Mouse (Mus musculus) frontal cortex, postnatal 10 days (tissue): ENCODE measurements at regions not wholly inside any gene's neighbourhood (a gene's known extent, or its start where the extent isn't known, plus 50 kb on each side); places are given as distances from the start of the nearest gene placed in this dataset.
"Not testable (repeated sequence)": the region's sequence is repeated elsewhere in the genome, so short reads cannot be mapped to it uniquely, and the experiment has no call there.

Source experiments
- DNase-seq, 2 experiments: peaks; one replicate each; pipeline ENCODE4 v3.0.0; 2022; ENCODE audit warnings: low spot score in 2 of 2, mixed read lengths in 1 of 2

DNA sequence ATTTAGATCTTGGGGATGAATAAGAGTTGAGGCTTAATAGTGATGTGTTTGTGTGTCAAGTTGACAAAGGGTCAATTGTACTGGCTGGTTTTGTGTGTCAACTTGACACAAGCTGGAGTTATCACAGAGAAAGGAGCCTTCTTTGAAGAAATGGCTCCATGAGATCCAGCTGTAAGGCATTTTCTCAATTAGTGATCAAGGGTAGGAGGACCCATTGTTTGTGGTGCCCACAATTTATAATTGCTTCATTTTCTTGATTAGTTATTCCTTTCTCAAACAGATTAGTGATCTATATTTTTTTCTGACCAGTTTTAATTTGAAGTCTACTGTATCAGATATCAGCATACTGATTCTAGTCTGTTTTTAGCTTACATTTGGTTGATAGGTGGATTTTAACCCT is 313.5 kb upstream of the Nectin3 start:
- DNase-seq: not testable (repeated sequence)

DNA sequence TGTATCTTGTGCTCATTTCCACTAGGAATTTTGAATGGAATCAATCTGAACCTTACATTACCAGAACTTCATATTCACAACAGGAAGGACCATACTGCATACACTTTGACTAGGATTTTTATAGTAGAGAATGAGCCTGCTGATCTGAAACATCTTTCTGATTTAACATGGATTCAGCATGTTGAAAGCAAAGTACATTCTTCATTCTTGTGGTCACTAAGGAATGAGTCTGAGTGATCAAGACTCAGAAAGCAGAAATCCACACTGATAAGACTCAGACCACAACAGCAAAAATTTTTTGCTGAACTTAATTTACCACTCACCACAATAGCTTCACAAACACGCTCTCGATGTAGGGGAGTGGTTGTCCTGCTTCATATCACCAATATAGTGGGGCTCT is 309.2 kb upstream of the Nectin3 start:
- DNase-seq: no peak

DNA sequence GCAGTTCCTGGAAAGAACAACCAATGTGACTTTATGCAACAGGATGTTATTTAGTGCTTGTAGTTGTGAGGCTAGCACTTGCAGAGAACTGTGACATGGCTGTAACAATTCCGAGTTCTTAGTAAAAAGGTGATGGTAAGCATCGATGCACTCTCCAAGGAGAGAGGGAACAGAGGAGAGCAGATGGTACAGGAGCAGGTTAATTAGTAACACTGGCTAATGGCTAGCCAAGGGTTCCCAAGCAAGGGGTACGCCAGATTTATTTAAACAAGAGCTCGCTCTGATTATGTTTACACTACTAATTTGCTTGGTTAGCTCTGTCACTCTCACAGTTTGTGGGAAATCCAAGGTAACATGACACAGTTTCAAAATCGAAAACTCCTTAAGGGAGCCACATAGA is 278.0 kb upstream of the Nectin3 start:
- no peak for DNase-seq

DNA sequence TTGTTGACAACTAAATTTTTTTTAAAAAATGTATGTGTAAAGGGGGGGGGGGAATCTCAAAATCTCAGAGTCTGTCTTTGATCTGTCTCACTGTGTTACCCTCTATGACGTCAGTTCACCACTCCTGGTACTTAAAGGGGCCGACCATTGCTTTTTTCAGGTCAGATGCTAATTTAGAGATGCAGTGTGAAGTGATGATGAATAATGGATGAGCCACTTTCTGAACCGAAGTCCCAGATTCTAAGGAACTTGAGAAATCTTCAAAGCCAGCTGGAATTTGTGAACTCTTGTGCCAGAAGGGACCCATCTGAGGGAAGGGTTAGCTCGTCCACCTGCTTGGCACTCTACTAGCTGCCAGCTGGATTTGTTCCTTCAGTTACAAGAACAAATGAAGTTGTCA is 271.1 kb upstream of the Nectin3 start:
- DNase-seq: no peak

DNA sequence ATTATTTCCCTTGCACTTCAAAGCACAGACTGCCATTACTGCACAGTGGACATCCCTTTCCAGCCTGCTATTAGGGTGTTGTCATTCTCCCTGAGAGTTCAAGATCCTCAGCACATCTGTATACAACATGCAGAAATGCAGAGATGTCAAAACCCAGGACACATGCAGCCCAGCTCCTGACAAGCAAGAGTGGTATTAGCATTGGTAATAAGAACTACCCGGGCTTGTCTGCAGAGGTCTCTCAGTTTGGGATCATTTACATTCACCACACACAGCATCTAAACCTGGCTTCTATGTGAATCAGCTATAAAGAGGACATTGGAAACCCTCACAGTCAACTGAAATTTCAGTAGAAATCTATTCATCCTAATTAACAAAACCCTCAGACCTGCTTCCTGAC is 270.1 kb upstream of the Nectin3 start:
- no peak for DNase-seq

DNA sequence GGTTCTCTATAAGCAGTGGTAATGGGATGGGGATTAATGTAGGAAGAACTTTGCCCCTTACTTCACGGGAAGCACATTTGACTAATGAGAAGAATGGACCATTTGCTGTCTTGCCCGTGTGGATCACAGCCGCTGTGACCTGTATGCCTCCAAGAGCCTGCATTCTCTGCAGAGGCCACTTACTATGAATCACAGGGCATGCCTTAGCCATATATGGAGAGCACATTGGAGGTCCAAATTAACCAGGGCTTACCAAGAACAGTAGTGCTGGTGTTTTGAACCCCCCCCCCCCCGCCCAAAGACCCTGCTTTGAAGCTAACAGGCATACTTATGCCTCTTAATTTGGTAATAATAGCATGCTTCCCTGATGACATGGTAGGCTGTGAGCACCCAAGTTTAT is 236.8 kb upstream of the Nectin3 start:
- DNase-seq: no peak

DNA sequence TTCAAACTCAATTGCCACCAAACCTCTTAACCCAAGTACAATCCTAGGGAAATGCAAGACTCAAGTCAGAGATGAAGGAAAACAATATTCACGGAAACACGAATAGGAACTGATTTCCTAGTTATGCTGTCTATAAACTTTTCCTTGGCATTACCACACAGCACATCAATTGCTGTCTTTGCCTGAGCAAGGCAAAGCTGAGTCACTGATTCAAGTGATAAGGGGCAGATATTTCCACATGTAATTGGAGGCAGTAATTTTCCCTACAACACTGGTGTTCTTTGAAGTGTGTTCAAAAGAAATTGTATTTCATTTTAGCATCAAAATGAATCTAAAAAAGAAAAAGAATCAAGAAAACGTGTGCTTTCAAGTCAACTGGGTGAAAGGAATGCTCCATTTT is 230.1 kb upstream of the Nectin3 start:
- DNase-seq: no peak

DNA sequence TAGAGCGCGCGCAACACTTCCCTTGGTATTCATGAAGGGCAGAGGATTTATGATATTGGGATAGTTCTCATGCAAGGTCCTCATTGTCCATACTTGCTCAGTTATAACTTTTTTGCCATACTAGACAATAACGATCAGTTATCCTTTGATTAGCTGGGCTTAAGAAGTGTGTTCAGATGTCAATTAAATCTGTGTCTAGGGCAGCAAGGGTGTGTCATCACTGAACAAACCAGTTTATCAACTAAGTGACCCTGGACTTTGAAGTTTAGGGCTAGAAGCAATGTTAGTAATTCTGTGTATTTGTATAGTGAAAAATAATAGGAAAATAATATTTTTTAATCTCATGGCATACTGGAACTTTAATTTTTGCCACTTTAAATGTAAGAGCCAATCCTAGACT is 225.3 kb upstream of the Nectin3 start:
- no peak for DNase-seq

DNA sequence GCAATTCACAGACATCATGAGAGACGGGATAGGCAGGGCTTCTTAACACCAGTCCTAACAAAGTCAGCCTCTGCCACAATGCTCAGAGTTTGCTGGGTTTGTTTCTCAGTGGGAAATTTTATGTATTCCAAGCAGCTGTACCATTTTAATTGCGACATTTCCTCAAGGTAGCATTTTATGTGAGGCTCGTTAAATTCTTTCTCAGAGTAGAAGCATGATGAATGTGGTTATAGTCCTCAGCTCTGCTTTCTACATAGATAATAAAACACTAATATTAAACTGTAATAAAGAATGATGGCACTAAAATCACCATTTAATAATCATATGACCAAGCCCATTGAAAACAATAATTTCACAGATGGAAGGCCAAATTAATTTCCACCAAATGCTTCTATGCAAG is 181.5 kb upstream of the Nectin3 start:
- no peak for DNase-seq

DNA sequence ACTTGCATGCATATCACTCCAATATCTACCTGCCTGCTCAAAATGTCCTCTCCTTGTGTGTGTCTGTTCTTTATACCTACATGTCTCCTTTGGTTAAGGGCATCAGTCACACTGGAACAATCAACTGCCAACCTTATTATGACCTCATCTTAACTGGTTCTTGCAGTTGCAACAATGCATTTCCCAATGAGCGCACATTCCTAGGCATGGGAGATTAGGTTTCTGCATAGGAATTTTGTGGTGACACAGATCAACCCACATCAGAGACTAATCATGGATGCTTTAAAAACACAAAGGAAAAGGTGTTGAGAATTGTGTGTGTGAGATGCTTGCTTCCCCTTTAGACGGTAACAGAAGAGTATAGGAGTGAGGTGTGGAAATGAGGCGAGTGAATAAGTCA is 171.3 kb upstream of the Nectin3 start:
- DNase-seq: no peak

DNA sequence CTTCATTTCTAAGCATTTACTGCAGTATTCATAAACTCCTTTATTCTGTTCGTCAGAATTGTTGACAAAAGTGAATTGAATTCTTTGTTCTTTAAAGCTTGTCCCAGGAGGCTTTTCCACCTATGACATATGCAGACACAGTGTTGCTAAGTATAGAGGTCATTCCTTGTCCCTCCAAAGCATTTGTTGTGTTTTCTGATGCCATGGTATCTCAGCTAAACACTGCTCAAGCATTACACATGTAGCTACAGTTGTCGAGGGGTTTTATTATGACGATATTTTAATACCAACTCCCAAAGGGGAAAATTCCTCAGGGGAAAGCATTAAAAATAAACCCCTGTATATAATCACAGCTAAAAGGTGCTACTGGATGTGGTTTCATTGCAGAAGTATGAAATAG is 167.2 kb upstream of the Nectin3 start:
- no peak for DNase-seq

DNA sequence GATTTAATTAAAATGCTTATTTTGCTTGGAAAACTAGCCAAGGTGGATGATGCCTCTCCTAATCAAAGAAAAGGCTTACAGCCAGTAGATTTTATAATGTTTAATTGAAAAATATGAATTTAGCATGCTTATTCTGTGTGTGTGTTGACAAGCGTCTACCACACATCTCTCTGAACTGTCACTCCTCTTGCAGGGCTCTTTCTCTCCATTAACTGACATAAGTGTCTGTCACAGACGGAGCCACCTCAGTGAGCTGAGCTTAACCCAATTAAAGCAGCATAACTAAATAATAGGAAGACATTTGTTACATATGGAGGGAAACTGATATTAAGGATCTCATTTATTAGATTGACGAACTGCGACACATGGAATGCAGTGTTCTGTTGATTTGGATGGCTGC is 164.7 kb upstream of the Nectin3 start:
- DNase-seq: no peak

DNA sequence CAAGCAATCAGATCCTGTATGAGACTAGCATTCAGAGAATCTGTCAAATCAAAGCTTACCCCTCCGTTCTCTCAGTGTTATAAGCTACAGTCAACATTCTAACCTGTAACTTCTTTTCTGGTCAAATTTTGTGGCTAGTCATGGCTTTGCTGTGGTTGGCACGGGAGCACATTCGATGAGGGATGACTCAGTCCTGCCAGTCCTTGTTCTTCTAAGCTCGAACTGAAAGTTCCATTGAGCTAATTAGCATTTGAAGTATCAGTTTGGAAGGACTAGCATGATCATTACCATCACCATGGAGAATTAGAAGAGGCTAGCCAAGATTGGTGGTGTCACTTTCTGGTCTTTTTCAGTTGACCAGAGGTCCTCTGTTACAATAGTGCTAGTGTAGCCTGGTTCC is 156.7 kb upstream of the Nectin3 start:
- no peak for DNase-seq

DNA sequence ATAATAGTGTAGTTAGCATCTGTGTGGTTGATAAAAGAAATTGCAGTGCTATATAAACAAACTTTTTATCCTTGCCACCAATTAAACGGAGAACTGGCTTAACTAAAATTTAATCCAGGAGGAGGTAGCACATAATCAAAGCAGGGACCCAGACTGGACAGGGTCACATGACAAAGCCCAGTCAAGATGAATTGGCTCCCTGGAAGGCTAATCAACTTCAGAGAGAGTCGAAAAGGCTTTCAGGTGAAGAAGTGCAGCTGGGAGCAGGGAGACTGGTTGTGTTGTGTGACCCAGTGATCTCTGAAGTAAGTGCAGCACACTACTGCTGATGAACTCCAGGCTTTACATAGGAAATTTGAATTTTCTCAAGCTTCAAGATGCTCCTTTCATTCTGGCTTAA is 127.5 kb upstream of the Nectin3 start:
- no peak for DNase-seq

DNA sequence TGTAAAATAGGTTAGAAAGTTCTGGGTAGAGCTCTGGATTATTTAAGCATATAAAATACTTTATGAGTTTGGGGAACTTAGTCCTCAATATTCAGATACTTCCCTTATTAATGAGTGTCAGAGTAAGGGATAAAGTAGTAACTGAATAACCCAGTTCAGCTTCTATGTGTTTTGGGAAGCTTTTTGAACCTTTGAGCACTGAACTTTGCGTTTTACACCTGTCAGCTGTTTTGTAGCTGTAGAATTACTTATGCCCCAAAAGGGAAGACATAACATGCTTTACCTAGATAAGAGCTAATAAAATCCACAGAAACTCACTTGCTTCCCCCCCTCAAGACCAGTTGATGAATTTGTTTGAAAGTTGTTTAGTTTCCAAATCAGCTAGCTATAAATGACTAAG is 124.9 kb upstream of the Nectin3 start:
- no peak for DNase-seq

DNA sequence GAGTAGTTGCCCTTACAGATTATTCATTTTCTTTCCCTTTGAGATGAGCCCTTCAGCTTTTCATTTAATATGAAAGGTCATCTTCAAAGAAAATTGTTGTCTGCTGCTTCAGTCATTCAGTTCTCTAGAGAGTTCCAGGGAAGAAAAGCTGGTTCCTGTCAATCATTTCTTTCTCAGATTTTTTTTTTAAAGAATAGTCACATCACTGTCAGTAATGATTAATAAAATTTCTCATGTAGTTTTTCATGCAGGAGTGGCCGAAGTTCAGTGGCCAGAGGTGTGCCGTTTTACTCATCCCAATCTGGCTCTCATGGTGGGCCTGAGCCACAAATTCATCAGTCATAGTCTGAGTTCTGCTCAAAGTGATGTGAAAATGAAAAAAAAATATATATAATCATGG is 121.5 kb upstream of the Nectin3 start:
- DNase-seq: no peak

DNA sequence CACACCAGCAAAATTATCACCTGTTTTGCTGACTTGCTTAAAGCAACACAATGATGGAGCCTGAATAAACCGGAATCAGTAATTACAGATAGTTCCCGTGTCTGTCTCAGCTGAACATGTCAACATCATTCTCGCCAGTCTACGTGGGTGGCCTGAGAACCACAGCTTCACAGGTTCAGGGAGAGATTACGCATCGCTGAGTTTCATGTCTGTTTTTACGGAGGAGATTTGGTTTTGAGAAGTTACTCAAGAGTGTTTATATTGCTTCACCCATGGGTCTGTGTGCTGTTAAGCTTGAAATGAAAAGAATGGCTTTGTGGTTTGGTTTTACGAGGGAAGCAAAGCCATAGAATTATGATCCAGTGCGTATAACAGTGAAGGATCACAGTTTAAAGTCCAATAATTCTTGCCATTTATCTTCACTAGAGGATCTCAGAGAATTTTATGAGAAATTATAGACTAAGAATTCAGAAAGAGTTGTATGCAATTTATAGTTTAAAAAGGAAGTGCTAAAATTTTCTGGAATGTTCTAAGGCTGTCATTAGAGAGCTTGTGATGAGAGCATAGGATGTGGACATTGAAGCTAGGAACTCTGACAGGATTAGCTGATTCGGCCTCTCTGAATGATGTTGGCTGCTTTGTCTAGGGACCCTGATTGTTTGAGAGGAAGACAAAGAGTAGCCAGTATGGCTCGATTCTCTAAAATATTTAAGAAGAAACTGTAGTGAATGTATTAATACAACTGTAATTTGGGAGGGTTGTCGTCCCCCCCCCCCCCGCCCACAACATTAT is 119.4 kb upstream of the Nectin3 start:
- no peak for DNase-seq

DNA sequence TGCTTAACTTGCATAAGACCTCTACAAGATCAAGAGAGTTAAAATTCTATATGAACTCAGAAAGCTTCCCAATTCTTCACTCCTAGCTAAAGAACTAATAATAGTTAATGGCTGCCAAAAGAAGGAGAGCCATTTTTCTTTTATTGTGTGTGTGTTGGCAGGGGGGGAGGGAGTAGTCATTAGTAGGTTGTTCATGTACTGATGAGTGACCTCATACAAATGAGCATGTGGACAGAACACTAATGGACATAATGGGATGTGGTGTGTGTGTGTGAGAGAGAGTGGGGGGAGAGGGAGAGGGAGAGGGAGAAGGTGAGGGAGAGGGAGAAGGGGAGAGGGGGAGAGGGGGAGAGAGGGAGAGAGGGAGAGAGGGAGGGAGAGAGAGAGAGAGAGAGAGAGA is 118.3 kb upstream of the Nectin3 start:
- no peak for DNase-seq

DNA sequence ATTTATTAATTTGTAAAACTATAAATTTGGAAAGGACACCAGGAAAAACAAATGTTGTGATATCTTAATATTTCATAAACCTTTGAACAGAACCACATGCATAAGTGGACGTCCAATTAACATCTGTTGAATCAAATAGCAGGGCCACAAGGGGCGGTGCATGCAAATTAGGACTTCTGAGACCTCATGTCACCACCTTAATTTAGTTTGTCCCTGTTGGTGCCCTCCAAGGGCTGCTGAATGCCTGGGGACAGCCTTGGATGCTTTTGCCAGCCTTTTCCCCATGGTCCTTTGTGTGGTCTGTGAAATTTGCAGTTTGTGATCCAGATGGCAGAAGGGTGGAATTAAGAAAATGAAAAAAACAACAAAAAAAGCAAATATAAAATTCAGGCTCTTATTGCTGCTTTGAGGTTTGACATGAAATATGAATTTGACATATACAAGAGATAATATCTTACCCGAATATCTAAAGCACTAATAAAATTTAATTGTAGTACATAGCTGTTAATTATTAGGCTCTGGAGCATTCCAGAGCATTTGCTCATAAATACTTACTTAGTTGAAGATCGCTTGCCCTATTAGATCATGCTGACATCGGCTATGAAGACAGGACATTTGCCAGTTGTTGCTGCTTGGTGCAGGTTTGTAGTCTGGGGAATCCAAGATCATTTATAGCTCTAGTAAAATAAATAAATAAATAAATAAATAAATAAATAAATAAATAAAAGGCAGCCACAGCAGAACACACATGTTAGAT is 114.9 kb upstream of the Nectin3 start:
- no peak for DNase-seq

DNA sequence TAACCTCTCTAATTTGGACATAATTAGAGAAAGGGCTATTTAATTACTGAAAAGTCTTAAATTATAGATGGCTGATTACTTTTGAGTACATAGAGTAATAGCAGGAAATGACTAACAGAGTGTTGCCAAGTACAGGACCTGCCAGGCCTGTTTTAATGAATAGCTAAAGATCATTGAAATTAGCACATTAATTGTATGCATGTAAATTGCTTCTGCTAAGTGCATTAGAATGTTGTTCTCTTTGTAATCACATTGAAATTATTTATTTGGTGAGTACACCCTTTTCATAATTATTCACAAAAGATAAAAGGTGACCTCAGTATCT is 107.5 kb upstream of the Nectin3 start:
- DNase-seq: no peak

DNA sequence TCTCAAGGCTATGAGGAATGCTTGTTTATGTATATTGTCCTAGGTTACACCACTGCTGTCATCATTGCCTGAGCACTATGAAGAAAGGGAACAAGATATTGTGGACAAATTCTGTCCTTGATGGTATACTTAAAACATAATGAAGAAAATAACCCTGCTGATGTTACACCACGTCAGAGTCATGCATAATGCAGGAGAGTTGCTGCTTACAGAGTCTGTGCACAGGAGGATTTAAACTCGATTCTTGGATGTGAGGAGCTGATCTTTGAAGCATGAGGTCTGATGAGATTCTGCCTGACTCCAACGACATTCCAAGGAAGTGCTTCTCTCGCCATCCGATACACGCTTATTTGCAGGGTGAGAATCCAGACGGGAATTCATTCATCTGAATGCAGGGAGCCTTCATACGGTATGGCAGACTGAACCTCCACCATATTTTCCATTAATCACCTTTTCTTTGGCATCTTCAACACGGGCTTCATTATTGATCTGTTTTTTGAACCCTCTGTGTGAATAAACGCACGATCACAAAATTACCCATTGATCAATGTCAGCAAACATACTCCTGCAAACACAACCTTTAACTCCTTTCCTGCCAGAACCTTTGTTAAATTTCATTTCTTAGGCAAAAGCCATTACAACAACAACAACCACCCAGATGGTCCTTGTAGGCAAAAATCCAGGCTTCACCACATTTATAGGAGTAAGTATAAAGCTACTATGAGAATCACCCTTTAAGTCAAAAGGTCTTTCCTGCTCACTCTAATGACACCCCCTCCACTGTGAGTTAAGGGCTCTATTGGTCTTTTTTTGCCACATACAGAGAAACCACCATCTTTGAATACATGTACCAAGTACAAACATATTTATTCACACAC is 106.9 kb upstream of the Nectin3 start:
- no peak for DNase-seq

DNA sequence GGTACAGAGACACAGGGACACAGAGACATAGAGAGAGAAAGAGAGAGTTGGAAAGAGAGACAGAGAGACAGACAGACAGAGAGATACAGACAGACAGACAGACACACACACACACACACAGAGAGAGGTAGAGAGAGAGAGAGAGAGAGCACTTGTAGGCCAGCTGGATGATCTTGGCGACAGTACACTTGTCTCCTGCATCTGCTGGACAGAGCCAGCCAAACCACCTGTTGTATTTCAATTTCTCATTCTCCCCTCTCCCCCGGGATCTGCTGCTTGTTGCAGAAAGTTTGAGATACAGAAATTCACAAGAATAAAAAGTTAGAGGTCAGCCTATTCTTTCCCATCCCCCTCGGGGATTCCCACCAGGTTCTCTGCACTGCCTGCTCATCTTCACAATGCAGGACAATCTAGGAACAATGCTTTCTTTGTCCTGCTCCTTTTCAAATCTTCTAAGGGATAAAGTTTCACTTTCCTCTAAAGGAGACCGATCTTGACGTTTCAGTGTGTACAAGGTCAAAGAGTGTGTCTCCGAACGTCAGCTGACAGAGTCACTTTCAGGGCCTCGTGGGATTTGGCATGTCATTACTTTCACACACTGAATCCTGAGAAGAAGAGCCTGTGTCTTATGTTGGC is 94.4 kb upstream of the Nectin3 start:
- DNase-seq: no peak
